Mouse (Mus musculus): ENCODE measurements around the gene Il23r.

Il23r gene

GRCm38 (mm10) chr6:67434755-67435452 is 56.8 kb downstream of the Il23r start:
- in situ Hi-C loops (cut with MboI, MseI): no loop called here

GRCm38 (mm10) chr6:67431808-67432207 is 59.8 kb downstream of the Il23r start:
- in situ Hi-C loops (cut with MboI, MseI): no loop called here

GRCm38 (mm10) chr6:67421761-67422160 is 69.9 kb downstream of the Il23r start:
- in situ Hi-C loops (cut with MboI, MseI): no loop called here

- in situ Hi-C loops (cut with MboI, MseI): no loop called here
Observed at GRCm38 (mm10) chr6:67416557-67416956, 75.1 kb downstream of the Il23r start.

- in situ Hi-C loops (cut with MboI, MseI): no loop called here
Observed at GRCm38 (mm10) chr6:67415276-67415675, 76.4 kb downstream of the Il23r start.

- in situ Hi-C loops (cut with MboI, MseI): no loop called here
Observed at GRCm38 (mm10) chr6:67413378-67413777, 78.3 kb downstream of the Il23r start.

GRCm38 (mm10) chr6:67405281-67405682 is 86.4 kb downstream of the Il23r start:
- in situ Hi-C loops (cut with MboI, MseI): no loop called here

GRCm38 (mm10) chr6:67399551-67399950 is 92.1 kb downstream of the Il23r start:
- in situ Hi-C loops (cut with MboI, MseI): no loop called here

GRCm38 (mm10) chr6:67375982-67376391 is 115.7 kb downstream of the Il23r start, which contains the start of gene Il12rb2:
Gene Il12rb2 (minus strand): TSS chr6:67376188.
- in situ Hi-C loops (cut with MboI, MseI): no loop called here
